Mouse (Mus musculus) forebrain, embryonic 13.5 days (tissue): ENCODE measurements around the gene Gm42669. TPM values are rescaled to one million over a fixed set of nuclear protein-coding genes. Genes with fewer than 3 reads are reported as not detected.

Experiments
- ATAC-seq: fragments of 200-750 bp; cut with Nextera tagmentation; 2 replicates; pipeline ENCODE4 v1.8.0; 2017
- H3K27ac ChIP-seq: fragments of 300-500 bp; sonication (generic); 2 replicates; pipeline ENCODE4 v1.5.1; 2015; ENCODE audit warnings: inconsistent platforms, mild to moderate bottlenecking, moderate library complexity
- H3K27me3 ChIP-seq: fragments of 300-500 bp; sonication (generic); 2 replicates; pipeline ENCODE4 v1.6.1; 2015; ENCODE audit warnings: mild to moderate bottlenecking, inconsistent platforms
- H3K36me3 ChIP-seq: fragments of 300-500 bp; sonication (generic); 2 replicates; pipeline ENCODE4 v1.6.1; 2015; ENCODE audit warnings: mild to moderate bottlenecking, inconsistent platforms; ENCODE audit not compliant: poor library complexity, severe bottlenecking
- H3K4me1 ChIP-seq: fragments of 300-500 bp; sonication (generic); 2 replicates; pipeline ENCODE4 v1.6.1; 2015; ENCODE audit warnings: inconsistent platforms
- H3K4me2 ChIP-seq: fragments of 300-500 bp; sonication (generic); 2 replicates; pipeline ENCODE4 v1.6.1; 2015; ENCODE audit warnings: inconsistent platforms, mild to moderate bottlenecking, moderate library complexity
- H3K4me3 ChIP-seq: fragments of 300-500 bp; sonication (generic); 2 replicates; pipeline ENCODE4 v1.5.1; 2015; ENCODE audit warnings: mild to moderate bottlenecking, inconsistent platforms
- H3K9ac ChIP-seq: fragments of 300-500 bp; sonication (generic); 2 replicates; pipeline ENCODE4 v1.6.1; 2015; ENCODE audit warnings: mild to moderate bottlenecking, inconsistent platforms
- H3K9me3 ChIP-seq: fragments of 300-500 bp; sonication (generic); replicated peaks from 2 replicates; pipeline ENCODE4 v1.6.1; 2016; ENCODE audit warnings: inconsistent platforms
- WGBS: fragments of 180-500 bp; shearing (Covaris S2); methylation state at CpG from one replicate; pipeline ENCODE4 v1.1.7; 2015; 5-methylcytosine and 5-hydroxymethylcytosine counted together
- polyA plus RNA-seq: library from polyadenylated mRNA; unstranded; fragments of >200 nt; fragmentation: Nextera tagmentation; extraction: Ambion mirVana; gene quantifications from 2 replicates; pipeline ENCODE4 v1.2.1, GENCODE M21; 2015

The Gm42669 gene
- 0.57 and 0.71 TPM in 2 replicates for polyA plus RNA-seq

DNA sequence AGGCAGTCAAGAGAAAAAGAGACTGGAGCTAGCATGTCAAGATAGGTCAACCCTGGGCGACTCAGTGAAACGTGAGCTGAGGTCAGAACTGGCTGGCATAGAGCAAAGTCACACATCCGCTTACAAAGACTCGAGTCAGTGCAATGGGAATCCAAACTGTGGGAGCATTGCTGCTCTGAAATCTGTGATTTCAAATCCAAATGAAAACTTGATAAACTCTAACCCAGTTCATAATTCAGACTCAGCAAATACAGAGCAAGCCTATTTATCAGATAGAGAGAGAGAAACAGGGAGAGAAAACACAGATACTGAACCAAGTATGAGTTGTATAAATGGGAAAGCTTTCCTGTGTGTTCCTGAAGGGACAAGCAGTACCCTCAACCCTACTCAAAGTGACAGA lies at the start of gene Gm42669:
Gm42669 (plus strand) TSS at position 301 of the 400 bp plus-strand sequence.
- Histone ChIP-seq H3K4me3 (no peak within 1 kb of the TSS), H3K27me3 (no peaks in the 10 kb centered on the region), H3K36me3 (peaks cover 57% of the 10 kb centered on the region), H3K9ac (no peak within 1 kb of the TSS), H3K9me3 (no peaks in the 10 kb centered on the region), H3K27ac (no peak within 1 kb of the TSS), H3K4me2 (no peak within 1 kb of the TSS), H3K4me1 (no peaks in the 10 kb centered on the region)
- no peak for ATAC-seq
- 81% methylated on average over 4 of the region's 4 CpGs for WGBS

DNA sequence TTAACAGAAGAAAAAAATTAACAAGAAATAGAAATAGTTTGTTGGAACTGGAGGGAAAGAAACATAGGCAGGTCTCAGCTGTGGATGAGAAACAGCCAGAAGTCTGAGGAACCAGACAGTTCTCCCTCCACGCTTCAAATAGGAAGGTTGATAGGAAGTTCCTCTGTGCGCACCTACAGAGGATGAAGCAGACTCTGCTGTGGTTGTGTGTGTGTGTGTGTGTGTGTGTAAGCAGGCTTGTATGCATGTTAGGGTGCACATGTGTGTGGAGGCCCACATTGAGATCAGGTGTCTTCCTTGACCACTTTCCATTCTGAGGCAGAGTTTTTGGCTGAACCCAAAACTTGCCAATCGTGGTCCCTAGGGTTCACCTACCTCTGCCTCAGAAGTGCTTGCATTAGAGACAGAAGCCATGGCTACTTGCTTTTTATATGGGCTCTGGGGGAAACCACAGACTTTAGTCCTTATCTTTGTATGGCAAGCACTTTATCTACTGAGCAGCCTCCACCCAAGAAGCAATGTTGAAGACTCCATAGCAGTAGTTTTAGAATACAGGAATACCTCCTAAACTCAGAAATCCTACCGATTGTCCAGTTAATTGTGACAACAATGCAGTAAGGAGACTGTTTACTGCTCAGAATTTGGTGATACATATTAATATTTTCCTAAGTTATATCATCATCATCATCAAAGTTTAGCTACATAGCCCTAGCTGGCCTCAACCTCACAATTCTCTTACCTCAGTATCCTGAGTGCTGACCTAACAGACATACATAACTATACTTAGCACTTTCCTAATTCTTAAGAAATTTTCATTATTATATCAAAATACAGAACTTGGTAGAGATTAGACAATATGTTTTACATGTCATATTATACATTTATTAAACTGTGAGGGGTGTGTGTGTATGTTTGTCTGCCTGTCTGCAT lies 45.0 kb upstream of the Gm42669 start:
- no peak overlapping the region for H3K27ac ChIP-seq
- no peaks in the 10 kb centered on the region for H3K4me1 ChIP-seq
- no peaks in the 10 kb centered on the region for H3K27me3 ChIP-seq
- H3K9me3 ChIP-seq: no peaks in the 10 kb centered on the region
- no peak for ATAC-seq
- WGBS: 96% methylated on average over 4 of the region's 4 CpGs
- no peak overlapping the region for H3K4me2 ChIP-seq
- H3K9ac ChIP-seq: no peak overlapping the region
- no peak overlapping the region for H3K4me3 ChIP-seq
- H3K36me3 ChIP-seq: no peaks in the 10 kb centered on the region

DNA sequence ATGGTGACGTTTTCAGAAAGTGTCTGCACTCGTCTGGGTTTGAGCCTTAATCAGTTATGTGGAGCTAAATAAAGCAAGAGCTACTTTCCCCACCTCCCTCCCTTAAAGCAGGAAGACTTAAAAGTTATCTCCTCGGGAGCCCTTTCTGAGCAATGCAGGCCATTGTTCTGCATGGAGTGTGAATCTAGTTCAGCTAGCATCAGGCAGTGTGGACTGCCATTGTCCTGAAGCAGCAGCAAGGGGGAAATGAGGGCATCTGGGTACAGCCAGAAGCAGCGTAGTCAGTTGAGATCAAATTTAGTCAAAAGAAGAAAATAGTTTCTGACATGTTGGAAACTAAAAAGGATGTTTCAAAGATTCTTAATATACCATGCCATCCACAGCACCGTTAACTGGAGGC lies 40.9 kb upstream of the Gm42669 start:
- Histone ChIP-seq H3K9ac (no peak overlapping the region), H3K36me3 (peaks cover 8% of the 10 kb centered on the region; the same call in 1 of the 2 replicates), H3K4me2 (no peak overlapping the region), H3K27me3 (no peaks in the 10 kb centered on the region), H3K4me3 (no peak overlapping the region), H3K4me1 (no peaks in the 10 kb centered on the region), H3K9me3 (no peaks in the 10 kb centered on the region), H3K27ac (no peak overlapping the region)
- 27% methylated on average over 5 of the region's 5 CpGs for WGBS
- no peak for ATAC-seq

DNA sequence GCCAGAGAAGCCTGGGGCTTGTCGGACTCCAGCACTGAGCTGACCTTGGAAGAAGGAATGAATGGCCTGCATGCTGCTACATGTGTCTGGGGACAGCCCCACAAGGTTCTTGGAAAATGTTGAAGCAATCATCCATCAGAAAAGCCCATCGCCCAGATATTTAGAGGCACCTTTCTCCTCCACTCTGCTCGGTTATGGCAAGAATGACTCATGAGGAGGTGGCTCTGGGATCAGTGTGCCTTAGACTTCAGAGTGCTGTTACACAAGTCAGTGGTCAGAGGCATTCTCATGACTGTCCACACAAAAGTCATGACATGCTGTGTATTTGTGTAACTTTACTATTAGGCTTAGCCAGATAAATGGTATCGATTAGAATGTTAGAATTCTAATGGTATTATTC lies 40.3 kb upstream of the Gm42669 start:
- WGBS: 75% methylated on average over 4 of the region's 4 CpGs
- no peak for ATAC-seq

DNA sequence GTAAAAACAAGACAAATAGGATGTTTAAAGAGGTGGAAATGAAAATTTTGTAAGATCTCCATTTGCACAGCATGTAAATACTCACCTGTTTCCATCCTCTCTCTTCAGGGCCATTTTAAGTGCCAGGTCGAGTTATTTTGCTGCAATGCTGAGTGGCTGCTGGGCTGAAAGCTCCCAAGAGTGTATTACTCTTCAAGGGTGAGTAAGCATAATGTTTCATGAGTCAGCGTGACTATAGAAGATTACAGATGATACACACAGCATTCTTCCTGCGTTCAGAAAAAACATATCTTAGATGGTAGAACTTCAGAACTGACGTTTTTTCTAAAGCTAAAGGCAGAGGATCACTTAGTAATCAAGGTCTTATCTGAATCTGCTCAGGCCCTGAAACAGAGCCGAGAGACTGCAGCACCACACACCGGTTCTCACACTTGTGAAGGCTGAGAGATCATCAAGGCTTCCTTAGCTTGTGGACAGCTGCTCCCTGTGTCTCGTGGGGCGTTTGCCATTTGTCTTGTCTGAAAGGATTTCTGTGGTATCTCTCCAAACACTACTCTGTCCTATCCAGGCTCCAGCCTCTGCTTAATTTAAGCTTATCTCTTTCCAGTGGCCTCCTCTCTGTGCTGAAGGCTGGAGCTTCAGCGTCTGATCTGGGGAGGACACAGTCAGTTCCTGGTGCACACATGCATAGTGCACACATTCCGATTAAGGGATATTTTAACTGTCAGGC lies 36.7 kb upstream of the Gm42669 start:
- Histone ChIP-seq H3K4me2 (no peak overlapping the region), H3K9me3 (no peaks in the 10 kb centered on the region), H3K36me3 (peaks cover 16% of the 10 kb centered on the region), H3K4me3 (no peak overlapping the region), H3K9ac (no peak overlapping the region), H3K27ac (no peak overlapping the region), H3K27me3 (no peaks in the 10 kb centered on the region), H3K4me1 (no peaks in the 10 kb centered on the region)
- 87% methylated on average over 10 of the region's 10 CpGs for WGBS
- ATAC-seq: no peak

More for the DNA sequence above, 40.3 kb upstream of the Gm42669 start:
- Histone ChIP-seq H3K4me2 (no peak overlapping the region), H3K27me3 (no peaks in the 10 kb centered on the region), H3K4me3 (no peak overlapping the region), H3K27ac (no peak overlapping the region), H3K36me3 (peaks cover 8% of the 10 kb centered on the region; the same call in 1 of the 2 replicates), H3K9me3 (no peaks in the 10 kb centered on the region), H3K9ac (no peak overlapping the region), H3K4me1 (no peaks in the 10 kb centered on the region)

DNA sequence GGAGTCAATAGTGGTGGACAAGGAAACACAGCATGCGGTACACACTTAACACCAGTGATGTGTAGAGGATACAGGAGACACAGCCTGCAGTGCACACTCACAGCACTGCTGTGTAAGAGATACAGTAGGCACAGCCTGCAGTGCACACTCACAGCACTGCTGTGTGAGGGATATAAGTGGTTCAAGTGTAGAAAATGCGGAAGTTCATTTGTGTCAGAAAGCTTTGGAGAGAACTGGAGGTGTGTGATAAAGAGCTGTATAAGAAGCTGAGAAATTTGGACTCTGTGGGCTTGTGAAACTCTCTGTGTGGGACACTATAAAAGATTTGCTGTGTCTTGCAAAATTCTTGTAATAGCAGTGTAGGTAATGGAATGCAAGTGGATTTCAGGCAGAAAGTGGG lies 27.2 kb upstream of the Gm42669 start:
- WGBS: 96% methylated on average over 2 of the region's 2 CpGs
- no peak overlapping the region for H3K4me3 ChIP-seq
- H3K9ac ChIP-seq: no peak overlapping the region
- H3K9me3 ChIP-seq: no peaks in the 10 kb centered on the region
- H3K27me3 ChIP-seq: no peaks in the 10 kb centered on the region
- ATAC-seq: no peak
- H3K27ac ChIP-seq: no peak overlapping the region
- no peaks in the 10 kb centered on the region for H3K4me1 ChIP-seq
- no peak overlapping the region for H3K4me2 ChIP-seq
- H3K36me3 ChIP-seq: peaks cover 3% of the 10 kb centered on the region

DNA sequence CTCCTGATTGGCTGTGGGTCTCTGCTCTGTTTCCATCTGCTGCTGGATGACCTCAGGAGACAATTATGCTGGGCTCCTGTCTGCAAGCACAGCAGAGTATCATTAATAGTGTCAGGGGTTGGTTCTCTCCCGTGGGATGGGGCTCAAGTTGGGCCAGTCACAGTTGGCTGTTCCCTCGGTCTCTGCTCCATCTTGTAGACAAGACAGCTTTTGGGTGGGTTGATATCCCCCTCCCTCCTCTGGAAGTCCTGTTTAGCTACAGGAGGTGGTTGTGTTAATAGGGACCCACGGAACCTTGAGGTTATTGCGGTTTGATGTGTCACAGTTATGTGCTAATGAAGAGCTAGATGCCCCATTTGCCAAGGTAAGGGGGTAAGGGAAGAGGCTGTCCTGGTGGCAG lies 18.4 kb upstream of the Gm42669 start:
- H3K9me3 ChIP-seq: no peaks in the 10 kb centered on the region
- 85% methylated on average over 4 of the region's 4 CpGs for WGBS
- no peak overlapping the region for H3K27ac ChIP-seq
- no peak overlapping the region for H3K4me3 ChIP-seq
- H3K36me3 ChIP-seq: no peaks in the 10 kb centered on the region
- no peak overlapping the region for H3K9ac ChIP-seq
- no peaks in the 10 kb centered on the region for H3K27me3 ChIP-seq
- no peak overlapping the region for H3K4me2 ChIP-seq
- no peaks in the 10 kb centered on the region for H3K4me1 ChIP-seq
- ATAC-seq: no peak

DNA sequence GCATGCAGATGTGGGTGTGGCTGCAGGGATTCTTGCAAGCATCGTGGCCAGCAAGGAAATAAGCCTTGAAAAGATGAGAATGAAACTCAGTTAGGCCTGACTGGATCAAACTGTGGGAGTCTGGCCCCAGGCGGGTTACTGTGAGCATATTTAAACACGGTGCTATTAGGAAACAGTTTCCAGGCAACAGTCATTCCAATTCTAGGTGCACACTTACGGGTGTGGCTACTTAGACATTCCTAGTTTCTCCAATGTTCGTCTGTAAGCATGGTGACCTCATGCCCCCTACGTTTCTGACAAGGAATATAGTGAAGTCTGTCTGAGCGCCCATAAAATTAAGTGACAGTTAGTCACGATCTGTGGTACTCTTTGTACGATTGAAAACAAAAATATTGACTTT lies 16.4 kb upstream of the Gm42669 start:
- no peak overlapping the region for H3K27ac ChIP-seq
- 84% methylated on average over 9 of the region's 9 CpGs for WGBS

DNA sequence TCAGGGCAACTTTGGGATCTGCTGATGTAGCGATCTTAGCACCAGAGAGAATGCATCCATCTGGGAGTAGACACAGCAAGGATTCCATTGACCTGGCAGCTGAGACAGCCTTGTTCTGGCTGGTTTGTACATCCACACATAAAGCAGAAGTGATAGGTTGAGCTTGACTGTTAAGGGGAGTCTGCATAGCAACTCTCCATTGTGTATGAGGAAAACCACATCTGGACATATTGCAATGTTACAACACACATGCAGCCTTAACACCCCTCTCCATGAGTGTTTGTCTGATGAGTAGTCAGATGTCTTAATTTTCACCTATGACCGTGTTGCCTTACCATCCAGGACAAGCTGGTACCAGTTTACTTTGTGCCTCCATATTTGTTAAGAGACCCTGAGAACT lies 14.9 kb upstream of the Gm42669 start:
- Histone ChIP-seq H3K4me1 (peaks cover 9% of the 10 kb centered on the region), H3K27me3 (no peaks in the 10 kb centered on the region), H3K9me3 (no peaks in the 10 kb centered on the region), H3K27ac (no peak overlapping the region), H3K9ac (no peak overlapping the region), H3K4me3 (no peak overlapping the region), H3K4me2 (no peak overlapping the region), H3K36me3 (no peaks in the 10 kb centered on the region)
- 96% methylated on average over 2 of the region's 2 CpGs for WGBS
- no peak for ATAC-seq

More for the DNA sequence above, 16.4 kb upstream of the Gm42669 start:
- Histone ChIP-seq H3K9me3 (no peaks in the 10 kb centered on the region), H3K4me3 (no peak overlapping the region), H3K4me2 (no peak overlapping the region), H3K27me3 (no peaks in the 10 kb centered on the region), H3K9ac (no peak overlapping the region), H3K36me3 (no peaks in the 10 kb centered on the region), H3K4me1 (peaks cover 2% of the 10 kb centered on the region)
- no peak for ATAC-seq

DNA sequence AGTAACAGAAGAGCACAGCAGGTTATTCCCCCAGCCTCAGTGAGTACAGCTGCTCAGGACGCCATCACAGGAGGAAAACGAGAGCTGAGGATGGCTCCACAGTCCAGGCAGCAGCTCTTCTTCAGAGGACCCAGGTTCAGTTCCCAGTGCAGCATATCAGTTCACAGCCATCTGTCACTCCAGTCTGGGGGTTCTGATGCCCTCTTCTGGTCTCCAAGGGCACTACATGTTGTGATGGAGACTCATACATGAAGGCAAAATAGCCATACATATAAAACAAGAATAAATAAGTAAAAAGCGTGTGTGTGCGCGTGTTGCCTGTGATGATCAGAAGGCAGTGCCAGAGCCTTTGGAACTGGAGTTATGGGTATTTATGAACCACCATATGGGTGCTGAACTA lies 12.7 kb upstream of the Gm42669 start:
- H3K27ac ChIP-seq: no peak overlapping the region
- no peak overlapping the region for H3K9ac ChIP-seq
- ATAC-seq: no peak
- H3K27me3 ChIP-seq: no peaks in the 10 kb centered on the region
- no peak overlapping the region for H3K4me2 ChIP-seq
- H3K36me3 ChIP-seq: no peaks in the 10 kb centered on the region
- H3K4me1 ChIP-seq: peaks cover 25% of the 10 kb centered on the region
- WGBS: 98% methylated on average over 5 of the region's 5 CpGs
- no peak overlapping the region for H3K4me3 ChIP-seq
- H3K9me3 ChIP-seq: no peaks in the 10 kb centered on the region

DNA sequence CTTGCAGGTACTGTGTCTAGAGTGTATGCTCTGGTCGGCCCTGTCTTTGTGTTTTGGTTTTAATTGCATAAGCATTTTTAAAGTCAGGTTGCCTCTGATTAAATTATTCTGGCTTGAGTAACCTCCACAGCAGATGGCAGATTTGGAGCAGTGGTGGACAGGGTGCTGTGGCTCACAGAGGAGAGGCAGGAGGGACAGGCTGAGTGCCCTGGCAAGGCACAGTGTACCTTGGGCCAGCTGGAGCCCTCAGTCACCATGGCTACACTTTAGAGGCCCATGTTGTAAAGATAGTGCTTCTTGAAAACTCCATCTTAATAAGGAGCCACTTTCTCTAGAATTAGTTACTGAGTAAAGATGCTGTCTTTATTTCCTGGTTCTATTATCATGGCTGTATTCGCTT lies 11.4 kb upstream of the Gm42669 start:
- peak overlapping the region; percentile 31; the same call in 1 of the 2 replicates for H3K27ac ChIP-seq
- H3K4me3 ChIP-seq: no peak overlapping the region
- 76% methylated on average over 2 of the region's 2 CpGs for WGBS
- no peaks in the 10 kb centered on the region for H3K9me3 ChIP-seq
- H3K9ac ChIP-seq: no peak overlapping the region
- no peak overlapping the region for H3K4me2 ChIP-seq
- no peaks in the 10 kb centered on the region for H3K27me3 ChIP-seq
- 0 out of 2 replicates have a peak, but pooled peaks cover 3% of the 10 kb centered on the region for H3K36me3 ChIP-seq
- peaks cover 36% of the 10 kb centered on the region for H3K4me1 ChIP-seq
- ATAC-seq: no peak
